Mouse (Mus musculus): Measurements from ENCODE around the gene Hnf1b.

Hnf1b gene

DNA sequence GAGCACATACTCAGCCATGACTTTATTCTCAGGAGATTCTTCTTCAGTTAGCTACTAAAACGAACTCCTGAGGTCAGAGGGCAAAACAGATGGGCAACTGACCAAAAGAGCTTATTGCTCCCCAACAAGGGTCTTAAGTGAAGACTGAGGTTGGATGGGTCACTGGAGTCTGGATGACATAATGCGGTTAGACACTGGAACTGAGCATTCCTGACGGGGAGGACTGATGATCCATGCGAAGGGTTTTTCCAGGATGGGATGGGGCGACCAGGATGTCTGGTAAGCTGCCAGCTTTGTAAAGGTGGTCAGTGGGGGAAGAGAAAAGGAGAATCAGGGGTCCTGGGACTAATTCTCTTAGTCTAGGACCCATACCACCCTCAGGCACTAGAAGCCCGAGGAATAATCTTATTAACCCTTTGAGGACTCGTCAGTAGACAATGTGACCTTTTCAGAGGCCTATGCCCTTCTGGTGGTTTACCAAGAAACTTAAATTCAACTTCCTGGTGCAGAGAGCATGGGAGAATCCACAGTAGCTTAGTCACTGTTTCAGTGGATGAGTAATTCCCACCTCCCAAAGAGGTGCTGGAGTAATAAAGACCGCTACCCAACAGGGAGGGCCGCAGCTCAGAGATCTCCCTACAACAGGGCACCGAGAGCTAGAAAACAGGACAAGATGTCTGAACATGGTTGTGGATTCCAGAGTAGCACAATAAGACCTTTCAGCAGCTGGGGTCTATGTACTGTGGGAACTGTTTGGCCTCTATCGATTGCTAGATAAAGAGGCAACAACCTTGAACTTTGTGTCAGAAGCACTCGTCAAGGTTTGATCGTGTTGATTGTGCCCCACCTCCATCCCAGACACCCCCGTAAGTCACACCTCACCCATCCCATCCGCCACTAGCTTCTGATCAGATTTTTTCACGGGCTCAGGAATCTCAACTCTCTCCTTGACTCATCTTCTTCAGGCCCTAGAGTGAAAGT is 46.9 kb downstream of the Hnf1b start:
- no peak for DNase-seq (ENCODE audit: low spot score)

- DNase-seq (ENCODE audit: low spot score), result no peak
Observed at GRCm38 (mm10) chr11:83897569-83897968, 47.7 kb downstream of the Hnf1b start.

GRCm38 (mm10) chr11:83902812-83903211 is 52.9 kb downstream of the Hnf1b start:
- no peak for DNase-seq (ENCODE audit: low spot score)

GRCm38 (mm10) chr11:83905756-83906155 is 55.9 kb downstream of the Hnf1b start:
- no peak for DNase-seq (ENCODE audit: low spot score)

GRCm38 (mm10) chr11:83908376-83908775 is 58.5 kb downstream of the Hnf1b start:
- DNase-seq (ENCODE audit: low spot score), result no peak

DNA sequence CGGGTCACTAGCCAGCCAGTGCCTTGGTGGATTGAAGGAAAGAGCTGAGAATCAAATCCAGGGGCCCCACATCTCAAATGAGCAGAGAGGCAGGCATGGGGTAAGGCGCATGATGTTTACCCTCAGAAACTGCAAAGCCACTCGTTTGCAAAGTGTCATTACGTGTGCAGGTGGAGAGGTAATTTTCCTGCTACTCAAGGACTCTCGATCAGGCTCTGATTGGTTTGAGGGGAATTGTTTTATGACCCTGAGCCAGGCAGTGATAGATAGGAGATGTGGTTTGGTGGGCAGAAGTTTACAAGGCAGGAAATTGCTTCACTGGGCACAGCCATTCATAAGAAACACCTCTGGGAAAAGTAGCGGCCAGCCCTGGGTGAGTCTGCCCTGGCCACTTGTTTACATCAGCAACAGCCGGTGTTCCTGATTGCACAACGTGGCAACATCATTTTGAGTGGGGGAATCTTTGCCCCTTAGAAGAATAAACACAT is 64.0 kb downstream of the Hnf1b start:
- peak; percentile 28 for DNase-seq (ENCODE audit: low spot score)

- no peak for DNase-seq (ENCODE audit: low spot score)
Observed at GRCm38 (mm10) chr11:83914501-83914900, 64.6 kb downstream of the Hnf1b start.

GRCm38 (mm10) chr11:83922600-83922999 is 72.7 kb downstream of the Hnf1b start:
- peak; percentile 39 for DNase-seq (ENCODE audit: low spot score)

DNA sequence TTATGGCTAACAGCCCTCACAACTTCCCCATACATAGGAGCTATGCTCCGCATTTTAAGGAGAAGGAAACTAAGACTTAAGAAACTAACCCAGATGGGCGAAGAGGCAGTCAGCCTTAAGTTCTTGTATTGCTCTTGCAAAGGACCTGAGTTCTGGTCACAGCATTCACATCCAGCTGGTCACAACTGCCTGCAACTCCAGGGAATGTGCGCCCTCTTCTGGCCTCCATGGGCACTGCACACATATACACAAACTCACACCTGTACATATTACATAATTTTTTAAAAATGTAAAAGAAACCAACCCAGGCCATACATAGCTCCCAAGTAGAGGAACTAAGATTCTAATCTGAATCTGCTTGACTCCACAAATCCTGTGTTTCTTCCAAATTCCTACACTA is 77.2 kb downstream of the Hnf1b start:
- no peak for DNase-seq (ENCODE audit: low spot score)

DNA sequence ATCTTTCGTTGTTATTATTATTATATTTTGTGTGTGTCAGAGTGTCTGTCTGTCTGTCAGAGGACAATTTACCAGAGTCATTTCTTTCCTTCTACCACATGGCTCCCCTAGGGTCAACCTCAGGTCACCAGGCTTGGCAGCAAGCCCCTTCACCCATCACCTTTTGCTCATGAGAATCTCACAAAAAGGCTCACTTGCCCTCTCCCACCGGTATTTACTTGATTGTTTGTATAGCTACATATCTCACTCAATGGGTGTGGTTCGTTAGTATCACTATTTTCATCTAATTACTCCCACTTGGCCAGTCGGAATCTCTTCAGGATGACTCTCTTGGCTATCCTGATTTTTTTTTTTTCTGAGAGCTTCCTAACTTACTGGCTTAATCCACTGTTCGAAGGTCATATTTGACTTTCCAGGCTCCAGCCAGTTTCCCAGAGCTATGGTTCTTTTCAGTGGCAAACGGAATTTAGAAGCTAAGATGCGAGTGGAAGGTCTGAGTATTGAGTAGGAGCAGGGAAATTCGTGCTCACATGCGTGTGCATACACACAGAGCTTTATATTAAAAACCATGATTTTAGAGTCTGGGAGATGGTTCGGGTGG is 82.7 kb downstream of the Hnf1b start:
- no peak for DNase-seq (ENCODE audit: low spot score)

- DNase-seq (ENCODE audit: low spot score), result no peak
Observed at GRCm38 (mm10) chr11:83933376-83933775, 83.5 kb downstream of the Hnf1b start.

- peak; percentile 75 for DNase-seq (ENCODE audit: low spot score)
Observed at GRCm38 (mm10) chr11:83935986-83936665, 86.3 kb downstream of the Hnf1b start.

- DNase-seq (ENCODE audit: low spot score), result no peak
Observed at GRCm38 (mm10) chr11:83938556-83938955, 88.7 kb downstream of the Hnf1b start.

DNA sequence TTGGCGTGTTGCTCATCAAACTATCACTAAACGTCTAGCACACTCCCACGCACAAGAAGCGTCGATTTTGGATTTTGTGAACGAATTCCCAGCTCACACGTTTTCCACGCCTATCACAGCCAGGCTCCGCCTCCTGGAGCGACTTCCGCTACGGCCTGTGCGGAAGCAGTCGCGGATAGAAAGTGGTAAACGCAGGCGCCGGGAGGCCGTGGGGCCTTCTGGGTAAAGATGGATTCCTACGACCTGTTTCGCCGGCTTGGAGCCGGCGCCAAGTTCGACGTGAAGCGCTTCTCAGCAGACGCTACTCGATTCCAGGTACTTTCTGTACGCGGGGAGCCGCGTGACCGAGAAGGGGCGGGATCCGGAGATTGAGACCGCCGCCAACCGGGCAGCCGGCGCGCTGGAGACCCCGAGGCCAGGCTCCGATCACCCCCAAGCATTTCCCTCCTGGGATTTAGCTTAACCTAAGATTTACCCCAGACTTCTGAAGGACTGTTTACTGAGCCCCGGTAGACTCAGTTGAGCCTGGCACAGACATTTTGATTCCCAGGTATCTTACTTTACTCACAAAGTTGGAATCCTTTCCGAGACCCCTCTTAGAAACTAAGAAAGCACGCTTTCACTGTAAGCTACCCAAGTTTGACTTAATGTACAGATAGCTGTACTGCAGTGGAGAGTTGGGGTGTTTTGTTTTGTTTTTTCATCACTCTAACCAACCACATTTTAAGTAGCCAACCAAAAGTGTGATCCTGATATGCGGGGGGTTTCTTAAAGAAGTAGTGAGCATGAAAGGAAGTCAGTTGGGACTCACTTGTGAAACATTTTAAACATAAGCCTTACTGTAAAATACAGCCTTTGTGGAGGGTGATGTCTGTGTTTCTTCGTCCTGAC is 92.3 kb downstream of the Hnf1b start, which contains the start of gene Ddx52:
Gene Ddx52, plus strand, starts transcription at position 113 of the 891 bp plus-strand sequence.
- peak; percentile 89 for DNase-seq (ENCODE audit: low spot score)

Data from lung, postnatal 25 days (tissue).